Mouse (Mus musculus) kidney, postnatal 0 days (tissue): ENCODE results near the gene Rbm18. TPM values are rescaled to one million over a fixed set of nuclear protein-coding genes. Genes with fewer than 3 reads are reported as not detected.

Experiments
- ATAC-seq: fragments of 200-750 bp; cut with Nextera tagmentation; replicated peaks from 2 replicates; pipeline ENCODE4 v1.8.0; 2017; ENCODE audit warnings: low read depth, moderate number of reproducible peaks, moderate TSS enrichment, moderate library complexity; ENCODE audit not compliant: low FRiP score
- DNase-seq: peaks from one replicate; pipeline ENCODE4 v3.0.0-alpha.2; 2016; ENCODE audit warnings: low spot score
- H3K27ac ChIP-seq: fragments of 300-500 bp; sonication (generic); 2 replicates; pipeline ENCODE4 v1.5.1; 2014; ENCODE audit warnings: mild to moderate bottlenecking
- H3K27me3 ChIP-seq: fragments of 300-500 bp; sonication (generic); 2 replicates; pipeline ENCODE4 v1.6.1; 2014; ENCODE audit warnings: low read length, mixed read lengths; ENCODE audit not compliant: insufficient read depth
- H3K36me3 ChIP-seq: fragments of 300-500 bp; sonication (generic); 2 replicates; pipeline ENCODE4 v1.6.1; 2014; ENCODE audit warnings: low read length, mixed read lengths; ENCODE audit not compliant: insufficient read depth
- H3K4me1 ChIP-seq: fragments of 300-500 bp; sonication (generic); replicated peaks from 2 replicates; pipeline ENCODE4 v1.6.1; 2014; ENCODE audit warnings: antibody characterized with exemption, low read length, mixed read lengths; ENCODE audit not compliant: insufficient read depth
- H3K4me2 ChIP-seq: fragments of 300-500 bp; sonication (generic); 2 replicates; pipeline ENCODE4 v1.6.1; 2014; ENCODE audit warnings: mild to moderate bottlenecking, low read length, moderate library complexity, mixed read lengths
- H3K4me3 ChIP-seq: fragments of 300-500 bp; sonication (generic); replicated peaks from 2 replicates; pipeline ENCODE4 v1.5.1; 2014; ENCODE audit warnings: low read depth, low read length
- H3K9ac ChIP-seq: fragments of 300-500 bp; sonication (generic); 2 replicates; pipeline ENCODE4 v1.6.1; 2014; ENCODE audit warnings: low read depth, low read length
- H3K9me3 ChIP-seq: fragments of 300-500 bp; sonication (generic); replicated peaks from 2 replicates; pipeline ENCODE4 v1.6.1; 2016; ENCODE audit warnings: low read length, inconsistent platforms, mixed read lengths
- CTCF ChIP-seq: IDR thresholded peaks from 2 replicates; pipeline ENCODE4 v1.5.1; 2016; ENCODE audit warnings: antibody characterized with exemption, low read depth, mild to moderate bottlenecking, moderate library complexity
- WGBS: fragments of 180-500 bp; shearing (Covaris S2); extraction: QIAGEN DNeasy Blood & Tissue Kit; methylation state at CpG from one replicate; pipeline ENCODE4 v1.1.7; 2014; 5-methylcytosine and 5-hydroxymethylcytosine counted together
- polyA plus RNA-seq: library from polyadenylated mRNA; unstranded; fragments of >200 nt; fragmentation: Nextera tagmentation; extraction: Ambion mirVana; gene quantifications from 2 replicates; pipeline ENCODE4 v1.2.1, GENCODE M21; 2015

The Rbm18 gene
- polyA plus RNA-seq, 1 experiment from 2014 or later, result 59.8 TPM

DNA sequence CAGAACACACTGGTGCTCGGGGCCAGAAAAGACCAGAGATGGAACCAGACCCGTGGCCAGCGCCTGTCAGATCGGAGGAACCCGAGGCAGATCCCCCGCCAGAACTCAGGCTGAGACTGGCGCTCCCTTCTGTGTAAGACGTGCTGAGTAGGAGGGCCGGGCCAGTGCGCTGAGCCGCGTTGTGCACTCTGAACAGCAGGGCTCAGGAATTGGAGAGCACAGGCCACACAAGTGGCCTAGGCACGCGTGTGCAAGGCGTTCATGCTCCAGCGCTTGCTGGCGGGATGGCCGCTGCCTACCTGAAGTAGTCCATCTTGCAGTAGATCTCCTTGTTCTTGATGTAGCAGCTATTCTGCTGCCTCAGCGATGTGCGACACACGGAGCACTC is 34.0 kb downstream of the Rbm18 start:
- Histone ChIP-seq H3K27me3 (peaks cover 88% of the 10 kb centered on the region), H3K9ac (no peak overlapping the region), H3K4me1 (peaks cover 9% of the 10 kb centered on the region; the same call in 1 of the 2 replicates), H3K27ac (no peak overlapping the region), H3K4me3 (peak overlapping the region; percentile 16; the same call in 1 of the 2 replicates), H3K9me3 (no peaks in the 10 kb centered on the region), H3K4me2 (peak overlapping the region; percentile 39), H3K36me3 (no peaks in the 10 kb centered on the region)
- ATAC-seq (peak; percentile 48), DNase-seq (peak; percentile 50)
- no peak for TF ChIP-seq CTCF
- 8% methylated on average over 21 of the region's 21 CpGs for WGBS

DNA sequence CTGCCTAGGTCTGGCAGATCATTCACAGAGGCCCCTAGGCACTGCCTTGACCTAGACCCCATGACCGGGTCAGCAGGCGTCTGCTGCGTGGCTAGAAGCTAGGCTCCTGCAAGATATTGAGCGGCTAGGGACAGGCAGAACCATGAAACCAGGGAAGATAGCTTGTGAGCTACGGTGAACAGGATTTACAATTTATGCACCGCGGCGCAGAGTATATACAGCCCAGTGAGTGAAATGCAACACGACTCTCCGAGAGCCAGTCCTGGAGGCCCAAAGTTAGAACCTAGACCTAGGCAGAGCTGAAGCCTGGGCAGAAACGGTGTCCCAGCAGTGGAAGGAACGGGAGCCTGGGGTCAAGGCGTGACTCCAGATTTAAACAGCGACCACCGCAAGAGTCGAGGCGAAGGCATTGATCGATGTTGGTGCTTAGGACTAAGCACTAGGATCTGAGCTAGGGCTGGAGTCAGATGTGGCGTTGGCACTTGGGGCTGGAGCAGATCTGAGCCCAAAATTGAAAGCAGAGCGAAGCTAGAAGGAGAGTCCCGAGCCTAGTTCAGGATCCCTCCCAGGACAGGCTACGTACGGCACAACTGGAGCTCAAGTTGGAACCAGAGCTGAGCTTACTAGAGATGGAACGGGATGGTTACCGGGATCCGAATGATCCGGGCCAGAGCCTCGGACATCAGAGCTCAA is 34.6 kb downstream of the Rbm18 start:
- no peak for TF ChIP-seq CTCF
- WGBS, result 8% methylated on average over 28 of the region's 28 CpGs

DNA sequence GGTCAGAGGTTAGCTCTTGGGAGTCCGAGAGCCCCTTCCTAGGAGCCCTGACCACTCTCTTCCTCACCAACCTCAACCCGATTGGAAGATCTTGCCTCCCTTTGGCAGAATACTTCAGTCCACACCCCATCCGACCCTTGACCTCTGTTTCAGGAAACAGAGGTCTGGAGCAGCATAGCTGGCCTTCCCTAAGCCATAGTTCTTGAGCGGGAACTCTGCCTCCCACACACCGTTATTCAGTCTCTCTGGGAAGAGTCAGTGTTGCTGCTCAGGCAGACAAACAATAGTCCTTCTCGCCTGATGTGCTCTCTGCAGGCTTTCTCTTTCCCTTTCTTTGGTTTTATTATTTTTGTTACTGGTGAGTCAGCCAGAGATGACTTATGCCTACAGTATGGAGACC is 36.8 kb downstream of the Rbm18 start:
- Histone ChIP-seq H3K4me1 (peaks cover under 1% of the 10 kb centered on the region; the same call in 1 of the 2 replicates), H3K27me3 (peaks cover 84% of the 10 kb centered on the region), H3K4me2 (no peak overlapping the region), H3K9me3 (no peaks in the 10 kb centered on the region), H3K27ac (no peak overlapping the region), H3K36me3 (no peaks in the 10 kb centered on the region), H3K4me3 (no peak overlapping the region), H3K9ac (no peak overlapping the region)
- ATAC-seq, result no peak
- TF ChIP-seq CTCF, result no peak
- peak; percentile 36 for DNase-seq
- 24% methylated on average over 6 of the region's 6 CpGs for WGBS

More for the DNA sequence above, 34.6 kb downstream of the Rbm18 start:
- Histone ChIP-seq H3K27ac (no peak overlapping the region), H3K36me3 (no peaks in the 10 kb centered on the region), H3K4me1 (peaks cover 9% of the 10 kb centered on the region; the same call in 1 of the 2 replicates), H3K9me3 (no peaks in the 10 kb centered on the region), H3K27me3 (peaks cover 86% of the 10 kb centered on the region), H3K9ac (0 out of 2 replicates have a peak overlapping the region, but pooled peaks have one; percentile 5), H3K4me2 (peak overlapping the region; percentile 39), H3K4me3 (peak overlapping the region; percentile 16; the same call in 1 of the 2 replicates)
- no peak for DNase-seq
- peak; percentile 5; the same call in 1 of the 2 replicates for ATAC-seq

DNA sequence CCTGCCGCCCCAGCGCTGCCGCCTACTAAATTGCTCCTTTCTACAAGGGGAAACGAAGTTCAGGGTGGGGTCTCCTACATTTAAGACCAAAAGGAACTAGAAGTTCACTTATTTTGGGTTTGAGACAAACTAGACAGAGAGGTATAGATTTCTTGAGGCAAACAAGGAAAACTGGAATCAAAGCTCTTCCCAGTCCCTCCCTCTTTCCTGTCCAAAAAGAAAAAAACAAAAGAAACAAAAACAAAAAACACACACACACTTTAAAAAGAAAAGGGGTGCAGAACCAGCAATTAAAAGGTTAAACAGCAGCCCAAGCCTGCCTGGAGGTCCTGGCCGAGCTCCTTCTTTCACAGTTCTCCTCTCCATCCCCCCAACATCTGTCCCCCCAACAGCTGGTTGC is 38.6 kb downstream of the Rbm18 start:
- no peaks in the 10 kb centered on the region for H3K36me3 ChIP-seq
- no peak for DNase-seq
- WGBS, result 20% methylated on average over 5 of the region's 5 CpGs
- no peaks in the 10 kb centered on the region for H3K9me3 ChIP-seq
- no peak for ATAC-seq
- no peaks in the 10 kb centered on the region; the same call in 1 of the 2 replicates for H3K4me1 ChIP-seq
- TF ChIP-seq CTCF, result no peak
- no peak overlapping the region for H3K27ac ChIP-seq
- H3K4me2 ChIP-seq, result no peak overlapping the region
- peaks cover 86% of the 10 kb centered on the region for H3K27me3 ChIP-seq
- H3K4me3 ChIP-seq, result no peak overlapping the region
- no peak overlapping the region for H3K9ac ChIP-seq

DNA sequence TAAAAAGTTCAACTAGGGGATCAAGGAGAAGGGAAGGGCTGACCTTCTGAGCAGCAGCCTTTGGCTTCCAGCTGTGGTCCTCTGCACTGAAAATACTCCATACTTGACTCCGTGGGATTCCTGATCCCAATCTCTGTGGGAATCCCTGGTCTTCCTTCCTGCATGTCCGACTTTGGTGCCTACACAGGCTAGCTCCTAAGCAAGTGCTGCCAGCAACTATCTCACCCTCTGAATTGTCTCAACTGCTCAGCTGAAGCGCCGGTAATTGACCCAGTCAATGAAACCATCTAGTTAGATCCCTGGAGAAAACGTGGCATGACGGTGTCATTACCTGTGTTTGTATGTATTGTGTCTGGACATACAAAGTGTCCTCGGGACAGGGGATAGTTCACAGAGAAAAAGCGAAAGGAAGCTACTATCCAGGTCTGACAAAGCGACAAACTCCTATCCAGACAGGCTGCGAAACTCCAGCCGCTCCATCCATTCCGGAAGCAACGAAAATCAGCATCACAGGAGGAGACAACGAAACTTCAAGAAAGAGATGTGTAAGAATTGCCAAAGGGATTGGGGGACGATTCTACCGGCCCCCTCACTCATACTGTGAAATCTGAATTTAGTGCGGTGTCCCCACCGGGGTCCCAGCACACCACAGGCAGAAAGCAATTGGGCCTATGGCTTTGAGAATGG is 39.3 kb downstream of the Rbm18 start:
- no peak for DNase-seq
- 10% methylated on average over 18 of the region's 18 CpGs for WGBS
- no peak overlapping the region for H3K9ac ChIP-seq

DNA sequence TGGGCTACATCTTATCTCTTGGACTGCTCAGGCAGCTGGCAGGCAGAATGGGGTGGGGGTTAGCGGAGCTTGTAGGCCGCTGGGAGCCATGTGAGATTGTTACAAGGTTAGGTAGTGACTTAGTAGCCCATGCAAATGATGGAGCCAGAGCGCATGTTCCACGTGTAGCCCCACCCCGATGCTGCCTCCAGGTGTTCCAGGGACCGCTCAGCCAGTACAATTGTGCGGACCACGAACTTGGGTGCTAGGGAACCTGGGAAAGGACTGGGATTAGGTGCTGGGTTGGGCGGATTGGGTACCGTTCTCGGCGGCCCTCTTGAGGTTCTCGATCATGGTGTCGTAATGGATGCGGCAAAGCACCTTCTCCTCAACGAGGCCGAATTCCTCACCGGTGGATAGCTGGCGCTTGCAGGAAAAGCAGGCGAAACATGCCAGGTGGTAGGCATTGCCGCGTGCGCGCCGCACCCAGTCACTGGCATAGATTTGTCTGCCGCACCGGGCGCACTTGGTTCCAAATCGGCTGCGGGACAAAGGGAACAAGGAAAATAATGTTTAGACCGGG is 42.6 kb downstream of the Rbm18 start:
- no peak overlapping the region for H3K27ac ChIP-seq
- no peaks in the 10 kb centered on the region for H3K36me3 ChIP-seq
- no peak overlapping the region for H3K9ac ChIP-seq
- no peak overlapping the region for H3K4me3 ChIP-seq
- ATAC-seq (no peak), DNase-seq (no peak)
- peaks cover 11% of the 10 kb centered on the region; the same call in 1 of the 2 replicates for H3K4me1 ChIP-seq
- H3K9me3 ChIP-seq, result no peaks in the 10 kb centered on the region
- H3K4me2 ChIP-seq, result no peak overlapping the region
- no peak for TF ChIP-seq CTCF
- peaks cover 84% of the 10 kb centered on the region for H3K27me3 ChIP-seq
- 14% methylated on average over 31 of the region's 31 CpGs for WGBS

More for the DNA sequence above, 39.3 kb downstream of the Rbm18 start:
- Histone ChIP-seq H3K4me1 (no peaks in the 10 kb centered on the region; the same call in 1 of the 2 replicates), H3K27ac (no peak overlapping the region), H3K4me2 (no peak overlapping the region), H3K9me3 (no peaks in the 10 kb centered on the region), H3K36me3 (no peaks in the 10 kb centered on the region), H3K27me3 (peaks cover 84% of the 10 kb centered on the region), H3K4me3 (no peak overlapping the region)
- no peak for ATAC-seq
- TF ChIP-seq CTCF, result no peak
